Mouse (Mus musculus): Measurements from ENCODE around the gene Gm21936. TPM values are rescaled to one million over a fixed set of nuclear protein-coding genes. Genes with fewer than 3 reads are reported as not detected.
A peak's percentile ranks its signal among the peaks of the same experiment; 100 is the strongest.
"Not testable (repeated sequence)": the region's sequence is repeated elsewhere in the genome, so short reads cannot be mapped to it uniquely, and the experiment has no call there.

Gm21936 gene
- not detected in 2 replicates for polyA plus RNA-seq (2012; rRNA removed)

- peak; percentile 19 for DNase-seq (ENCODE audit: low read depth)
Measured at GRCm38 (mm10) chr12:87795212-87795611, at the start of gene Gm21936. TSS of gene Gm21936 (plus strand) at chr12:87795512.

- DNase-seq (ENCODE audit: low read depth), result not testable (repeated sequence)
Measured at GRCm38 (mm10) chr12:87775655-87776054, 19.7 kb upstream of the Gm21936 start, which contains the start of gene Gm21319. TSS of gene Gm21319 (minus strand) at chr12:87775755.

GRCm38 (mm10) chr12:87797971-87798370, 2.7 kb downstream of the Gm21936 start:
- not testable (repeated sequence) for DNase-seq (ENCODE audit: low read depth)

- not testable (repeated sequence) for DNase-seq (ENCODE audit: low read depth)
Measured at GRCm38 (mm10) chr12:87816277-87816676, 21.0 kb downstream of the Gm21936 start, which contains the start of gene BB287469. TSS of gene BB287469 (plus strand) at chr12:87816577.

- DNase-seq (ENCODE audit: low read depth), result not testable (repeated sequence)
Measured at GRCm38 (mm10) chr12:87842239-87842638, 46.9 kb downstream of the Gm21936 start, which contains the start of gene Gm2001. TSS of gene Gm2001 (minus strand) at chr12:87842339.

Other genes with a start within 250 kb of the Gm21936 start
- not detected in 2 replicates for gene Oog1, start 192.8 kb upstream of the Gm21936 start, polyA plus RNA-seq (2012; rRNA removed)
- not detected in 2 replicates for gene Gm4027, start 176.6 kb upstream of the Gm21936 start, polyA plus RNA-seq (2012; rRNA removed)
- not detected in 2 replicates for gene Gm16381, start 150.9 kb upstream of the Gm21936 start, polyA plus RNA-seq (2012; rRNA removed)
- not detected in 2 replicates for gene Gm21319, start 19.8 kb upstream of the Gm21936 start, polyA plus RNA-seq (2012; rRNA removed)
- not detected in 2 replicates for gene BB287469, start 21.1 kb downstream of the Gm21936 start, polyA plus RNA-seq (2012; rRNA removed)
- gene Gm2001, start 46.8 kb downstream of the Gm21936 start, polyA plus RNA-seq (2012; rRNA removed), result not detected in 2 replicates
- gene Gm2016, start 78.6 kb downstream of the Gm21936 start, polyA plus RNA-seq (2012; rRNA removed), result not detected in 2 replicates
- not detected in 2 replicates for gene Gm2022, start 99.9 kb downstream of the Gm21936 start, polyA plus RNA-seq (2012; rRNA removed)
- gene Gm2035, start 124.3 kb downstream of the Gm21936 start, polyA plus RNA-seq (2012; rRNA removed), result not detected in 2 replicates
- gene Gm2042, start 158.6 kb downstream of the Gm21936 start, polyA plus RNA-seq (2012; rRNA removed), result not detected in 2 replicates
- not detected in 2 replicates for gene Gm2075, start 216.3 kb downstream of the Gm21936 start, polyA plus RNA-seq (2012; rRNA removed)
- gene Gm6803, start 223.3 kb downstream of the Gm21936 start, polyA plus RNA-seq (2012; rRNA removed), result not detected in 2 replicates
- gene Gm2056, start 231.5 kb downstream of the Gm21936 start, polyA plus RNA-seq (2012; rRNA removed), result not detected in 2 replicates